Mouse (Mus musculus): ENCODE measurements around the gene Ctcfl. TPM values are rescaled to one million over a fixed set of nuclear protein-coding genes. Genes with fewer than 3 reads are reported as not detected.

Gene Ctcfl
- polyA plus RNA-seq, 1 experiment from 2014 or later = 0.09 TPM

DNA sequence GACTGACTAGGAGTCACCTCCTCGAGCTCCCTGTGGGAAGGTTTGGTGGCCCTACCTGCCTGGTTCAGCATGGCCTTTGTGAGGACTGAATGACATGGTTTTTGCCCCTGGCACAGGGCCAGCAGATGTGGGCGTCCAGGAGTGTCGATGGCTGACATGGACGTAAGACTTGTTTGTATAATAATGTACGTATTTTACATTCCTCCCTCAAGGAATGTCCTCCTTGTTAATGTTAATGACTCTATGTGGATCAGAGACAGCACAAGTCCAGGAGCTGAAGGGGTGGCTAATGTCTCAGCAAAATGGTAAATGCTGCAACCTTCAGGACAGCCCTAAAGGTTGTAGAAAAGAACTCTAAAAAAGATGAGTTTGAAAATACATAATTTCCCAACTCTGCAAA is 45.7 kb downstream of the Ctcfl start:
- no peak for ATAC-seq (ENCODE audit: low FRiP score)
- H3K36me3 ChIP-seq (replicated peaks) = no peaks in the 10 kb centered on the region
- 84% methylated on average over 5 of the region's 5 CpGs for WGBS
- no peak overlapping the region for H3K27ac ChIP-seq
- H3K9ac ChIP-seq = no peak overlapping the region
- H3K9me3 ChIP-seq = no peaks in the 10 kb centered on the region
- H3K4me3 ChIP-seq (replicated peaks) = no peak overlapping the region
- H3K27me3 ChIP-seq = no peaks in the 10 kb centered on the region
- H3K4me2 ChIP-seq = no peak overlapping the region
- no peaks in the 10 kb centered on the region for H3K4me1 ChIP-seq

DNA sequence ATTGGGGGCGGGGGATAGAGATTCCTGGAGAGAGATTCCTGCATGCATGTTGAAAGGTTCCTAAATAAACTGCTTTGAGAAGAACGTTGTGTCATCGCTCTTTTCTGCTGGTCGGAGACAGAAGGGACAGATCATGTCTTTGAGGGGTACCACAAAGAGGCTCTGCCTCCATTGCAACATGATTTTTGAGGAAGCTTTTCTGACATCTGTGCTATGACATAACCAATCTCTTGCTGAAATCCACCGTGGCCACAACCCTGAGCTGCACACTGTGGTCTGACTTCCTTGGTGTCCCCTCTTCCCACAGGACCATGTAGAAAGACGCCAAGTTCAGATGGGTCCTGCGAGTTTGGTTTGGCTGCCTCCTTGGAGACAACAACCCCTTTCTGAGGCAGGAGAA is 46.4 kb downstream of the Ctcfl start:
- no peak overlapping the region for H3K4me3 ChIP-seq (replicated peaks)
- H3K4me1 ChIP-seq = no peaks in the 10 kb centered on the region
- no peak overlapping the region for H3K4me2 ChIP-seq
- WGBS = 90% methylated on average over 7 of the region's 7 CpGs
- no peak for ATAC-seq (ENCODE audit: low FRiP score)
- no peak overlapping the region for H3K27ac ChIP-seq
- H3K9ac ChIP-seq = no peak overlapping the region
- H3K27me3 ChIP-seq = no peaks in the 10 kb centered on the region
- no peaks in the 10 kb centered on the region for H3K9me3 ChIP-seq
- no peaks in the 10 kb centered on the region for H3K36me3 ChIP-seq (replicated peaks)

DNA sequence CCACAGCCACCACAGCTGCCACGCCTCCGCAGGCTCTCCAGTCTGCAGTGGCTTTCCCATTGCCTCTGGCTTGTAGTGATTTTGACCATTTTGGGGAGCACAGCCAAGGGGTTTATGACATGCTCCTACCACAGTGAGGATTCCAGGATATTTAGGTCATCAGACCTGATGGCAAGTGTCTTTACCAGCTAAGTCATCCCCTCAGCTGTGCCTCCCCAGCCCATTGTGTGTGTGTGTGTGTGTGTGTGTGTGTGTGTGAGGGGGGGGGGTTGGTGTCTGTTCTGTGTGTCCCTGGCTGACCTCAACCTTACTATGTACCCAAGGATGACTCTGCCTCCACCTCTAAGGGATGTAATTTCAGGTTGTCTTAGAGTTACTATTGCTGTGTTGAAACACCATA is 54.5 kb downstream of the Ctcfl start:
- Histone ChIP-seq H3K9ac (no peak overlapping the region), H3K4me3 (replicated peaks) (no peak overlapping the region), H3K9me3 (no peaks in the 10 kb centered on the region), H3K27ac (no peak overlapping the region), H3K4me2 (no peak overlapping the region), H3K4me1 (no peaks in the 10 kb centered on the region), H3K27me3 (no peaks in the 10 kb centered on the region), H3K36me3 (replicated peaks) (no peaks in the 10 kb centered on the region)
- WGBS = 88% methylated on average over 2 of the region's 2 CpGs
- no peak for ATAC-seq (ENCODE audit: low FRiP score)

DNA sequence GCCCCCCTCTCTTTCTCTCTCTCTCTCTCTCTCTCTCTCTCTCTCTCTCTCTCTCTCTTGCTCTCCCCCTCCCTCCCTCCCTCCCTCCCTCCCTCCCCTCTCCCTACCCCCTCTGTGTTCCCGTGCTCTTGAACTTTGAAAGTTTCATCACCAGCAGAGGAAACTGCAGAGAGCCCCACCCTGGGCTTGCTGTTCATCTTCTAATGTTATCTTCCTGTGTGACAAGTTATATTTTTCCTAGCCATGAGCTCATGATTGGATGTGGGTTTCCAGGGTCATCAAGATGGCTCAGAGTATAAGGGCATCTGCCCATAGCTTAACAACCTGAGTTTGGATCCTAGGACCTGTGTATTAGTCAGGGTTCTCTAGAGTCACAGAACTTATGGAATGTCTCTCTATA is 56.1 kb downstream of the Ctcfl start:
- no peak overlapping the region for H3K4me2 ChIP-seq
- 0 out of 2 replicates have a peak, but pooled peaks cover 3% of the 10 kb centered on the region for H3K4me1 ChIP-seq
- no peaks in the 10 kb centered on the region for H3K27me3 ChIP-seq
- H3K27ac ChIP-seq = no peak overlapping the region
- H3K9me3 ChIP-seq = no peaks in the 10 kb centered on the region
- ATAC-seq (ENCODE audit: low FRiP score) = no peak
- 88% methylated on average over 1 of the region's 1 CpGs for WGBS
- no peak overlapping the region for H3K4me3 ChIP-seq (replicated peaks)
- H3K36me3 ChIP-seq (replicated peaks) = no peaks in the 10 kb centered on the region
- no peak overlapping the region for H3K9ac ChIP-seq

DNA sequence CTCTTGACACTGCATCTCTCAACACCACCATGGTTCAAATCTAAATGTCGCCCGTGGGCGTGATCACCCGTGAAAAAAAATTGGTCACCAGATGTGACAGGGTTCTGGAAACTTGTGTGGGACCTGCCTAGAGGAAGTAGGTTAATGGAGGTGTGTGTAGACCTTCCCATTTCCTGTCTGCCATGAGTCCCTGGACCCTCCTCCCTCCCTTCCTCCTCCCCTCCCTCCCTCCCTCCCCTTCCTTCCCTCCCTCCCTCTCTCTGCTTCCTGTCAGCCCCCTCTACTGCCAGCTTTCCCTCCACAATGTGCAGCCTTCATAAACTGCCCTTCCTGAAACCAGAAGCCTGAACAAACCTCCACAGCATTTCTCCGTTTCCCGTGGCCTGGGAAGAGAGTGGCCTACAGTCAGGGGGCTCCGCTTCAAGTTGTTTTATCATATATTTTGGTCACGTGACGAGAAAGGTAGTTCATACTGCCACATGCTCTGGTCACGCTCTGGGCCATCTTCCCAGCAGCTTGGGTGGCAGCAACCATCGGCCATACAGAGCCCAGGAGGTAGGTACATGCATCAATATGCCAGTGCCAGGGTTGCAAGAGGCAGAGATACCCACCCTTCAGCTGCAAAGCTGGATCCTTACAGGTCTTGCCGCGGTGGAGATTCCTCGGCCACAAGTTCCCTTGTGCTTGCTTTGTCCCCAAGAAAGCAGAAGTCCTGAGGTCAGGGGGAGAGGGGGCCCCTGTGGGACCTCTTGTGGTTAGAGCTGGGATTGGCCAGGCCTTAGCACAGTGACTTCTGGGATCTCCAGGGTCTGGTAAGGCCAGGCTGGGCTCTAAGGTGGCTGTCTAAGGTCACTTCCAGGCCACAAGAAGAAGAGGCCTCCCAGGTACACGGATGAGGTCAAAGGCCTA is 57.6 kb downstream of the Ctcfl start:
- H3K36me3 ChIP-seq (replicated peaks) = no peaks in the 10 kb centered on the region
- peaks cover 8% of the 10 kb centered on the region; the same call in 1 of the 2 replicates for H3K4me1 ChIP-seq
- no peak for ATAC-seq (ENCODE audit: low FRiP score)
- 73% methylated on average over 15 of the region's 15 CpGs for WGBS
- no peak overlapping the region for H3K4me3 ChIP-seq (replicated peaks)
- H3K27ac ChIP-seq = no peak overlapping the region
- H3K9me3 ChIP-seq = no peaks in the 10 kb centered on the region
- H3K4me2 ChIP-seq = no peak overlapping the region
- no peaks in the 10 kb centered on the region for H3K27me3 ChIP-seq
- H3K9ac ChIP-seq = no peak overlapping the region

DNA sequence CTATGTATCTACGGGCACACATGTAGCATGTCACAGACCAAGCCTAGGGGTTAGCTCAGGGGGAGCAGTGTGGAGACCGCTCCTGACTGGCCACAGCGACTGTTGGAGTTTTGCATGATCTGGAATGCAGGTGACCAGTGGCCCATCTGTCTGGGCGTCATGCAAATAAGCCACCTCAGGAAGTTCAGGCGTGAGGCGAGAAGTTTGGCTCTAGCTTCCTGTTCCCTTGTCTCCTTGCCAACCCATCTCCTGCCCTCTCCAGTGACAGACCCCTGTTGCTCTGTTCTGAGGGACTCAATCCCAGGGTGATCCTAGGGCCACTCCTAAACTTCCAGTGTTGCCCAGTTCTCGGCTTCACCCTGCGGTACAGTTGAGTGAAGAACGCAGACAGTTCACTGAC is 58.9 kb downstream of the Ctcfl start:
- Histone ChIP-seq H3K27me3 (no peaks in the 10 kb centered on the region), H3K9ac (no peak overlapping the region), H3K4me1 (peaks cover 8% of the 10 kb centered on the region; the same call in 1 of the 2 replicates), H3K4me3 (replicated peaks) (no peak overlapping the region), H3K36me3 (replicated peaks) (no peaks in the 10 kb centered on the region), H3K9me3 (no peaks in the 10 kb centered on the region), H3K4me2 (no peak overlapping the region), H3K27ac (no peak overlapping the region)
- WGBS = 91% methylated on average over 9 of the region's 9 CpGs
- no peak for ATAC-seq (ENCODE audit: low FRiP score)

DNA sequence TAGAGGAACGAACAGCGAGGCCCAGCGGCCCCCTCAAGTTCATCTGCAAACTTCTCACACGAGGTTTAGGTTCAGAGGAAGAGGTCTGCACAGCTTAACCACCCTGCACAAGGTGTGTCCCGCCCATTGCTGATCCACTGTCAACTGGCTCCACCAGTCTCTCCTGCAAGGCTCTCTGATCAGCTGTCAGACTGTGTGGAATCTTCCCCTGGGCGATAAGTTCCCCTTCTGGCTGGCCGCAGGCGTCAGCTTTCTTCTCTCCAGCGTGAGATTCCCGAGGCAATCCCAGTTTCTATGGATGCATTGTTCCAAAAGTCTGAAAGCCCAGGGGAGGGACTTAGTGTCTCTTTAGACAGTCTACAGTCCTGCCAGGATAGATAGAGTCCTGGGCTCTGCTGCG is 61.1 kb downstream of the Ctcfl start:
- Histone ChIP-seq H3K27ac (no peak overlapping the region), H3K27me3 (no peaks in the 10 kb centered on the region)

DNA sequence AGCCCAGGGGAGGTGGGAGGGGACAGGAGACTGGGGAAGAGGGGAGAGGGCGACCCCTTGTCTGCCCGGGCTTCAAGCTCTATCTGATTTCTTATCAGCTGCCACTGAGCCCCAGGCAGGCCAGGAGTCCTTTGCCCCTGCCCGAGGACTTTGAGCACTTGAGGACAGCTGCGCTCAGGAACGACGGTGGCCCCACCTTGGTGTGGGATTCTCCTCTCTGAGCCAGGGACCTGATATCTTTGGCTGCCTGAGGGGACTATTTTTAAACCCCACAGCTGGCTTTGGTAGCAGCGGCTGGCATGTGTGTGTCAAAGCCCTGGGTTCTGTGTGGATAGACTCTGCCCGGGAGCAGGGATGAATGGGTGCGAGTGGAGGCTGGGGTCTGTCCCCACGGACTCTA is 61.7 kb downstream of the Ctcfl start:
- ATAC-seq (ENCODE audit: low FRiP score) = no peak
- Histone ChIP-seq H3K9me3 (no peaks in the 10 kb centered on the region), H3K4me1 (peaks cover 8% of the 10 kb centered on the region; the same call in 1 of the 2 replicates), H3K9ac (no peak overlapping the region), H3K27me3 (no peaks in the 10 kb centered on the region), H3K4me2 (no peak overlapping the region), H3K27ac (no peak overlapping the region), H3K36me3 (replicated peaks) (no peaks in the 10 kb centered on the region), H3K4me3 (replicated peaks) (no peak overlapping the region)
- WGBS = 75% methylated on average over 10 of the region's 10 CpGs

More for the DNA sequence above, 61.1 kb downstream of the Ctcfl start:
- no peak overlapping the region for H3K4me3 ChIP-seq (replicated peaks)
- H3K9ac ChIP-seq = no peak overlapping the region
- peaks cover 8% of the 10 kb centered on the region; the same call in 1 of the 2 replicates for H3K4me1 ChIP-seq
- H3K4me2 ChIP-seq = no peak overlapping the region
- H3K36me3 ChIP-seq (replicated peaks) = no peaks in the 10 kb centered on the region
- 32% methylated on average over 11 of the region's 11 CpGs for WGBS
- ATAC-seq (ENCODE audit: low FRiP score) = no peak
- no peaks in the 10 kb centered on the region for H3K9me3 ChIP-seq

DNA sequence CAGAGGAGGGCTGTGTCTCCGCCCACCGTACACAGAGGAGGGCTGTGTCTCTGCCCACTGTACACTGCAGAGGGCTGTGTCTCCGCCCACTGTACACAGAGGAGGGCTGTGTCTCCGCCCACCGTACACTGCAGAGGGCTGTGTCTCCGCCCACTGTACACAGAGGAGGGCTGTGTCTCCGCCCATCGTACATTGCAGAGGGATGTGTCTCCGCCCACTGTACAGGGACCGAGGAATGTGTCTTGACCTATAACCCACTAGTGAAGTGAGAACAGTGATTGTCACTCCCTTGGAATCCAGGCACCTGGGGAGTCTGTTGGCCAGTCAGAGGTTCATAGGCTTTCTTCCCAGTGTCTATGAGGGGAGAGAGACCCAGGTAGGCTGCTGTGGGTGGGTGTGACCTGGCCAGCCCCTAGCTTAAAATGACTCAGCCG is 62.4 kb downstream of the Ctcfl start:
- no peak overlapping the region for H3K4me3 ChIP-seq (replicated peaks)
- no peak overlapping the region for H3K27ac ChIP-seq
- no peak overlapping the region for H3K4me2 ChIP-seq
- no peaks in the 10 kb centered on the region for H3K27me3 ChIP-seq
- 78% methylated on average over 11 of the region's 11 CpGs for WGBS
- H3K9ac ChIP-seq = no peak overlapping the region
- H3K4me1 ChIP-seq = peaks cover 8% of the 10 kb centered on the region; the same call in 1 of the 2 replicates
- H3K36me3 ChIP-seq (replicated peaks) = no peaks in the 10 kb centered on the region
- H3K9me3 ChIP-seq = no peaks in the 10 kb centered on the region
- ATAC-seq (ENCODE audit: low FRiP score) = no peak

DNA sequence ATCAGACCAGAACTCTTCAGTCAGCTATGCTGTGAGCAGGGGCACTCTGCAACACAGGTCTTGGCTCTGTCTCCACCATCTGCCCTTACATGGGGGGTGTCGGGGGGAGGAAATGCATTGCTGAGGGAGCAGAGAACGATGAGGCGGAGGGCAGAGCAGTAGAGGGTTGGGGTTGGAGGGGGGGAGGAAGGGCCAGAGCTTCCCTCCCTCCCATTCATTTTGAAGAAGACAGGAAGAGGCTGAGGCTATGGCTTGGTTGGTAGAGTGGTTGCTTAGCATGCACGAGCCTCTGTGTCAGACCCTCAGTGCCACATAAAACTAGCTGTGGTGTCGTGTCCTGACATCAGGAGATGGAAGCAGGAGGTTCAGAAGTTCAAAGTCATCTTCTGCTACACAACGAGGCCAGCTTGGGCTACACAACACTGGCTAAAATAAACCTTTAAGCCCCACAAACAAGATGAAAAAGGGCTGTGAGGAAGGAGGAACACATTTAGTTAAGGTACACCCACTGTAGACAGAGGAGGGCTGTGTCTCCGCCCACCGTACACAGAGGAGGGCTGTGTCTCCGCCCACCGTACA is 62.9 kb downstream of the Ctcfl start:
- Histone ChIP-seq H3K4me3 (replicated peaks) (no peak overlapping the region), H3K27ac (no peak overlapping the region), H3K9me3 (no peaks in the 10 kb centered on the region), H3K27me3 (no peaks in the 10 kb centered on the region), H3K9ac (no peak overlapping the region), H3K36me3 (replicated peaks) (no peaks in the 10 kb centered on the region), H3K4me2 (no peak overlapping the region), H3K4me1 (peaks cover 8% of the 10 kb centered on the region; the same call in 1 of the 2 replicates)
- no peak for ATAC-seq (ENCODE audit: low FRiP score)
- 87% methylated on average over 10 of the region's 10 CpGs for WGBS

DNA sequence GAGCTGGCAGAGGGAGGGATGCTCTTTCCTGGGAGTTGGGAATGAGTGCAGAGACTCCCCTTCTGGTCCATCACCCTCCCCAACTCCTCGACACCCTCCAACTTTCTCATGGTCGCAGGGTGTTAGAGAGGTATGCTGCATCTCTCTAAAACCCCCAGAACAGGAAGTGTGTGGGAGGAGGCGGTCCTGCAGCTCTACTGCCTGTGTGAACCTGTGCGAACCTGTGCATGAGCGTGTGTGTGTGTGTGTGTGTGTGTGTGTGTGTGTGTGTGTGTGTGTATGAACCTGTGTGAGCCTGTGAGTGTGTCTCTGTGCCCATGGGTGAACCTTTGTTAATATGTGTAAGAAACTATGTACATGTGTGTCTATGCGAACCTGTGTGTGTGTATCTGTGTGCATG is 65.5 kb downstream of the Ctcfl start:
- no peak overlapping the region for H3K4me2 ChIP-seq
- no peak overlapping the region for H3K9ac ChIP-seq
- H3K27ac ChIP-seq = no peak overlapping the region
- H3K4me1 ChIP-seq = peaks cover 18% of the 10 kb centered on the region
- no peaks in the 10 kb centered on the region for H3K27me3 ChIP-seq
- WGBS = 91% methylated on average over 6 of the region's 6 CpGs
- H3K9me3 ChIP-seq = no peaks in the 10 kb centered on the region
- no peaks in the 10 kb centered on the region for H3K36me3 ChIP-seq (replicated peaks)
- no peak overlapping the region for H3K4me3 ChIP-seq (replicated peaks)
- ATAC-seq (ENCODE audit: low FRiP score) = no peak

DNA sequence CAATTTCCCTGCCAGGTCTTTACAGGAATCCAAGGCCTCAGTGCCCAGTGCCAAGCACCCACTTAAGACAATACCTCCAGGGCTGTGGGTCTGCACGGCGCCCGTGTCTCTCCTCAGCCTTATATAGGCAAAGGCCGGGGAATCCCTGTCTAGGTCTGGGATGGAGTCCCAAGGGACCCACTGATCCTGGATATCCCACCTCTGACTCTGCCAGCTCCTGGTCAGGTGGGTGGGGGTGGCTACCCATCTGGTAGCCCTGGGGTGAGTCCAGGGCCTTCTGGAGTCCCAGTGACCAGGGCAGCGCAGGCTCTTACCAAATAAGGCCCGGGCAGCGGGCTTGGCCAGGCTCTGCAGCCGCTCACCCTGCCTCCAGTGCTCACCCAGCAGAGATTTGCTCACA is 66.4 kb downstream of the Ctcfl start:
- Histone ChIP-seq H3K9me3 (no peaks in the 10 kb centered on the region), H3K27ac (no peak overlapping the region), H3K4me3 (replicated peaks) (no peak overlapping the region), H3K27me3 (no peaks in the 10 kb centered on the region), H3K4me2 (no peak overlapping the region), H3K36me3 (replicated peaks) (no peaks in the 10 kb centered on the region), H3K4me1 (peaks cover 11% of the 10 kb centered on the region), H3K9ac (no peak overlapping the region)
- WGBS = 88% methylated on average over 8 of the region's 8 CpGs
- ATAC-seq (ENCODE audit: low FRiP score) = no peak

Measured in forebrain, embryonic 12.5 days (tissue).